Mouse (Mus musculus) brown adipose tissue, adult 24 weeks (tissue): Measurements from ENCODE around the gene Zfp668. TPM values are rescaled to one million over a fixed set of nuclear protein-coding genes. Genes with fewer than 3 reads are reported as not detected.
"Not testable (repeated sequence)": the region's sequence is repeated elsewhere in the genome, so short reads cannot be mapped to it uniquely, and the experiment has no call there.

Experiments used
- H3K27ac ChIP-seq: fragments of 200-500 bp; replicated peaks from 2 replicates; pipeline ENCODE4 v1.5.1; 2012; ENCODE audit warnings: low read depth, mild to moderate bottlenecking, low read length
- H3K4me1 ChIP-seq: fragments of 200-500 bp; 2 replicates; pipeline ENCODE4 v1.6.1; 2012; ENCODE audit warnings: low read length, mixed read lengths; ENCODE audit not compliant: control insufficient read depth, insufficient read depth, insufficient read length
- H3K4me3 ChIP-seq: fragments of 200-500 bp; 2 replicates; pipeline ENCODE4 v1.5.1; 2012; ENCODE audit warnings: low read depth, mild to moderate bottlenecking, low read length, moderate library complexity; ENCODE audit not compliant: insufficient read depth
- polyA plus RNA-seq: library from polyadenylated mRNA; stranded (reverse); fragments of >200 nt; gene quantifications from 2 replicates; pipeline ENCODE4 v1.2.4, GENCODE M21; 2012; ENCODE audit not compliant: missing spikeins, insufficient read depth, insufficient read length

Gene Zfp668
- polyA plus RNA-seq, 1 experiment: 1.4 TPM

DNA sequence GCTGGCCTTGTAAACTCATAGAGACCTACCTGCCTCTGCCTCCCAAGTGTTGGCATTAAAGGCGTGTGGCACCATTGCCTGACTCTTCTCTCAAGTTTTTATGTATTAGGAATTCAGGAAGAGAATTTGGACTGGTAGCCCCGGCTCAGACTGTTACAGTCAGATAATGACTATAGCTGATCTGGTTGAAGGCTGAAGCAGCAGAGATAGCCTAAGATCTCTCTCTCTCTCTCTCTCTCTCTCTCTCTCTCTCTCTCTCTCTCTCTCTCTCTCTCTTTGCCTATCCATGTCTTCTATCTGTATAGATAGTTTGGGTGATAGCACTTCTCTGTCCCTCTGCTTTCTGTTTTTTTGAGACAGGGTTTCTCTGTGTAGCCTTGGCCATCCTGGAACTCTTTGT lies 25.1 kb upstream of the Zfp668 start:
- H3K27ac ChIP-seq: no peak overlapping the region
- H3K4me1 ChIP-seq: no peaks in the 10 kb centered on the region
- no peak overlapping the region for H3K4me3 ChIP-seq

DNA sequence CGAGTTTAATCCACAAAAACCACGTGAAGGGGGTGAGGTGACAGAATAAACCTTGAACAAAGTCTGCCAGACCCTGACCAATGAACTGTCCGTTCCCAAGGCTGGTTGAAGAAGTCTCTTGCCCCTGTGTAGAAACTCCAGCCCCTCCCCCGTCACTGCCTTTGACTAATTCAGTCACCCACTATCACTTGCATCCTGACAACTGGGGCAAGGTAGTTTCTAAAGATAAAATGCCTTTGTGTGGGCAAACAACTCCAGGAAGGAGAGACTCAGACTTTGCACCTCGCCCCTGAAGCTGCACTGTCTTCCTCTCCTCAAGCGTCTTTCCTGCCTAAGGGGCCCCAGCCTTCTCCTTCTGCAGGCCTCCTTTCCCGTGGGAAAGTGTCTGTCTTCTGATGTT lies 23.4 kb upstream of the Zfp668 start:
- Histone ChIP-seq H3K4me3 (no peak overlapping the region), H3K4me1 (no peaks in the 10 kb centered on the region), H3K27ac (no peak overlapping the region)

DNA sequence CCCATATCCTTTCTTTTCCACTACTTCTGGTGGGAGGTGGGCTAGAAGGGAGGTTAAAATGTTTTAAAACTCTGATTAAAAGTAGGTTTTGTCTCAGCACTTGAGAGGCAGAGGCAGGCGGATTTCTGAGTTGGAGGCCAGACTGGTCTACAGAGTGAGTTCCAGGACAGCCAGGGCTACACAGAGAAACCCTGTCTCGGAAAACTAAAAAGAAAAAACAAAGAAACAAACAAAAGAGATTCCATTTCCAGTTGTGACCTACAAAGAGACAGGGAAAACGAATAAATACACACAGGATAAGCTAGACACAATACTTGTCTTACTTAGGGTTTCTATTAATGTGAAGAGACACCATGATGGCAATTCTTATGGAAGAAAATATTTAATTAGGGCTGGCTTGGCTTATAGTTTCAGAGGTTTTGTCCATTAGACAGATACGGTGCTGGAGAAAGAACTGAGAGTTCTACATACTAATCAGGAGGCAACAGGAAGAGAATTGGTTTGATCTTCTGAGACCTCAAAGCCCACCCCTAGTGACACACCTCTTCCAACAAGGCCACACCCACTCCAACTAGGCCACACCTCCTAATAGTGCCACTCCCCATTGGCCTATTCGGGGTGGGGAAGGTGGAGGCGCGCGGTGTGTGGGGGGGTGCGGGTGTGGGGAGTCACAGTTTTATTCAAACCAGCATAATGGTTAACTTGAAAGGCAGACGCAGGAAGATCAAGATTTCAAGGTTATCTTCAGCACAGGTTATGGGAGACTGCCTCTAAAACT lies 21.7 kb upstream of the Zfp668 start:
- Histone ChIP-seq H3K27ac (no peak overlapping the region), H3K4me3 (no peak overlapping the region), H3K4me1 (0 out of 2 replicates have a peak, but pooled peaks cover 3% of the 10 kb centered on the region)

DNA sequence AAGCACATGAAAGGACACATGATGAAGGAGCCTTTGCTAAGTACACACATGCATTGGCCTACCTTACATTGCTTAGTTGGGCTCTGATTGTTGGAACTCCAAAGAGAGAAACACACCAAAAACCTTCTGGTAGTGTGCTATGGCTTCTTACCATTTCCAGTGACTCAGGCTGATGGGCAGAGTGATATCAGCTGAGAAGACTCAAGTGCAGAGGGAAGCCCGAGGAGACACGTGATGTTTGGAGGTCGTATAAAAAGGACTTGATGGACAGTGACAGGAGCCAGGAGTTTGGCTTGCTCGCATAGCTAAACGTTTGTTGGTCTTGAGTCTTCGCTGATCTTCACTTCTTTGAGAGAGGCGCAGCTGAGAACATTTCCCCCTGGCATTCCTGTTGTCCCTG lies 20.9 kb upstream of the Zfp668 start:
- H3K4me1 ChIP-seq: 0 out of 2 replicates have a peak, but pooled peaks cover 3% of the 10 kb centered on the region
- H3K27ac ChIP-seq: no peak overlapping the region
- no peak overlapping the region for H3K4me3 ChIP-seq

DNA sequence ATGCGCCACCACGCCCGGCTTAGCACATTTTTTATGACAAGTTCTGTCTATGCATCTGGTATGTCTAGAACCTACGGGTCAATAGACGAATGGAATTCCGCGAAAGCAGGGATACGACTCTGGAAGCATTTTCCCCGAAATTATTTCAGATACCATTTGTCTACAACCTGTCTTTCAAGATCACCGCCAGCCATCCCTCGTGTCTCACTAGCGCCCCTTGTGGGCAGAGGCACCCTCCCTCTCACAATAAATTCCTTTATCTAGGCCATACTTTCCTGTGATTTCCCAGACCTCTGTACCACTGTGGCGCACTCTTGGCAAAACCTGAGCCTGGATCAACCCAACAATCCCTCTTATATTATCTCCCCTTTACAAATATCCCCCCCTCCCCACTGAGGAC lies 19.8 kb upstream of the Zfp668 start:
- Histone ChIP-seq H3K4me1 (0 out of 2 replicates have a peak, but pooled peaks cover 3% of the 10 kb centered on the region), H3K27ac (no peak overlapping the region), H3K4me3 (no peak overlapping the region)

DNA sequence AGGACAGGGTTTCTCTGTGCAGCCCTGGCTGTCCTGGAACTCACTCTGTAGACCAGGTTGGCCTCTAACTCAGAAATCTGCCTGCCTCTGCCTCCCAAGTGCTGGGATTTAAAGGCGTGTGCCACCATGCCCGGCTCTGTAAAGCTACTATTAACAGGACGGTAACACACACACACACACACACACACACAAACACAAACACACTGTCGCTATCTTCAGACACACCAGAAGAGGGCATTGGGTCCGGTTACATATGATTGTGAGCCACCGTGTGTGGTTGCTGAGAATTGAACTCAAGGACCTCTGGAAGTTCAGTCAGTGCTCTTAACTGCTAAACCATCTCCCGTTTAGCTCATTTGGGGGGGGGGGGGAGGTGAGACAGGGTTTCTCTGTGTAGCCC lies 19.3 kb upstream of the Zfp668 start:
- Histone ChIP-seq H3K27ac (0 out of 2 replicates have a peak overlapping the region, but pooled peaks have one; percentile 18), H3K4me3 (peak overlapping the region; percentile 8; the same call in 1 of the 2 replicates)
- not testable (repeated sequence) for H3K4me1 ChIP-seq

DNA sequence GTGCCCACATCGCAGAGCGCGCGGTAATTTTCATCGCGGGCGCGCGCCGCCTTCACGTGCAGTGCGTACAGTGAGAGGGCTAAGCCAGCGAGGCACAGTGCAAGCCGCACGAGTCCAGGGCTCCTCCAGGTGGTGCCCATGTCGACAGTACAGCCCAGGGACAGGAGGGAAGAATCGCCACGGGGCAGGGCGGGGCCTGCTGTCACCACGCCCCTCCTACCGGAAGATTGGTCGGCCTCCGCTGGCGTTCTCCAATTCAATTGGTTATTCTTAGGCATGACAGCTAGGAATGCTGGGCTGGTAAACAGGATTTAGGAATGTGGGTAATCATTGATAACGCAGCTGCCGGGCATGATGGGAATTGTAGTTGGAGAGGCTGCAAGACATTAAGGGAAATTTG lies 18.8 kb upstream of the Zfp668 start, which contains the start of the genes Gm21974 and Vkorc1:
Gm21974 (minus strand) TSS at position 13 of the 400 bp plus-strand sequence.
Vkorc1 (minus strand) TSS at position 176 of the 400 bp plus-strand sequence.
- peak within 1 kb of the TSS; percentile 65 for H3K4me3 ChIP-seq
- H3K4me1 ChIP-seq: 0 out of 2 replicates have a peak, but pooled peaks cover 3% of the 10 kb centered on the region
- H3K27ac ChIP-seq: 0 out of 2 replicates have a peak within 1 kb of the TSS, but pooled peaks have one; percentile 18

DNA sequence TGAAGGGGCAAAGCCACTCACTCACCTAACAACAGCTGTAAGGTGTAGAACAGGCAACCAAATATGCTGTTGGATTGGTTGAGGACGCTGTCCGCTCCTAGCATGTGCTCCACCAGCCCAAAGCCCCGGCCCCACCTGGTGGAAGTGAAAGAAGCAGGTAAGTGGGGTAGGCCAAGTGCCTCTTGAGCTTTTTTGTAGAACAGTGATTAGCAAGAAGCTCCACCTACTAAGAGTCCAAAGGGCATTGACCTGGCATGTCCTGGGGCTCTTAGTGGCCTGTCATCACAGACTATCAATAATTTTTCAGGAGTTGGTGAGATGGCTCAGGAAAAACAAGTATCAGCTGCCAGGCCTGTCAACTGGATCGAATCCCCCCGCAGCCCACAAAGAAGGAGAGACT lies 17.9 kb upstream of the Zfp668 start:
- H3K4me3 ChIP-seq: peak overlapping the region; percentile 65
- 0 out of 2 replicates have a peak, but pooled peaks cover 3% of the 10 kb centered on the region for H3K4me1 ChIP-seq
- H3K27ac ChIP-seq: no peak overlapping the region

DNA sequence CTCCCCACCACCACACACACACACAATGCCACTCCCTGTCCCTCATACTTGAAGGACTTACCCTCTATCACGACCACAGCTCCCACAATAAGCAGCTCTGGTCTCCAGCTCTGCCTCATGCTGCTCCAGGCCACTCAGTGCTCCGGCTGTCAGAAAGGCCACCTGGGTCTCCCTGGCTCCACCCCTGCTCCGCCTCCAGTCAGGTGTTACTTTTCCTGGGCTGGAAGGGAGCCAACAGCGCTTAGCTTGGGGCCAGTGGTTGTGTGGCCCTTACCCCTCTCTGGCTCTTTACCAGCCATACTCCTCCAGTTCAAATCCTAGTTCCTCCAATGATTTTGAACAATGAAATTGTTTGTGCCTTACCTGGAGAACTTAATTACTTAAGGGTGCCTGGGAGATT lies 14.2 kb upstream of the Zfp668 start, which contains the start of gene Prss53:
Prss53 (minus strand) TSS at position 173 of the 400 bp plus-strand sequence.
- Histone ChIP-seq H3K4me3 (no peak within 1 kb of the TSS), H3K4me1 (0 out of 2 replicates have a peak, but pooled peaks cover 3% of the 10 kb centered on the region), H3K27ac (no peak within 1 kb of the TSS)

DNA sequence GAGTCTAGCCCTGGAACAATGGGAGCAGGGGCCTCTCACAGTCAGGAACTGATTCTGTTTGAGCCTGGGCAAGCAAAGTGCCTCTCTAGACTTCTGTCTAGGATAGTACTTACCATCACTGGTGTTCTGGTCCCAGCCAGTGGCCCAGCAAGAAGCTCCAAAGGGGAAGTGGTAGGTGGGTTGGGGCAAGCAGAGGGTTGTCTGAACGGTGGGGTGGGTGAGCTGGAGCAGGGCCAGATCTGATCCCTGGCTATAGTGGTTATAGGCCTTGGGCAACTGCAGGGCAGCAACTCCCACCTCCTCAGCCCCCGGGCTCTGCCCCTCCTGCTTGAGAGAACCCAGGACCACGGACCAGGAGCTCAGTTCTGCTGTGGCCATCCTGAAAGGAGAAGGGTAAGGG lies 12.2 kb upstream of the Zfp668 start:
- Histone ChIP-seq H3K27ac (no peak overlapping the region), H3K4me3 (no peak overlapping the region), H3K4me1 (no peaks in the 10 kb centered on the region)

DNA sequence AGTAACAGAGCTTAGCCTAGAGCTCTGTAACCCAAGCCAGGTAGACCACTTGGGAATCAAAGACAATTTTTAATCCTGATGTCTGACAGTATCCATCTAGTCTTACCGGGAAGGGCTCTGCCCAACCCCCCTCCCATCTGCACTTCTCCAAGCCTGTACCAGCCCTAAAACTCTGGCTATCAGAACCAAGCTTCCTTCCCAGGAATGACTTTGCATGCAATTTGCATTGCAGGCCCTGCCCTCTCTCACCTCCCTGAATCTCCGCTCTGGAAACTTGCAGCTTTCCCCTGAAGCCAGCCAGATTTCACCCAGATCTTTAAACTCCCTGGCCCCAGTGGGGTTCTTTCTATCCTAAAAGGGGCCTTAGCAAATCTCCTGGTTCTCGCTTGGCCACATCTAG lies 11.2 kb upstream of the Zfp668 start:
- Histone ChIP-seq H3K4me3 (no peak overlapping the region), H3K4me1 (no peaks in the 10 kb centered on the region), H3K27ac (no peak overlapping the region)

DNA sequence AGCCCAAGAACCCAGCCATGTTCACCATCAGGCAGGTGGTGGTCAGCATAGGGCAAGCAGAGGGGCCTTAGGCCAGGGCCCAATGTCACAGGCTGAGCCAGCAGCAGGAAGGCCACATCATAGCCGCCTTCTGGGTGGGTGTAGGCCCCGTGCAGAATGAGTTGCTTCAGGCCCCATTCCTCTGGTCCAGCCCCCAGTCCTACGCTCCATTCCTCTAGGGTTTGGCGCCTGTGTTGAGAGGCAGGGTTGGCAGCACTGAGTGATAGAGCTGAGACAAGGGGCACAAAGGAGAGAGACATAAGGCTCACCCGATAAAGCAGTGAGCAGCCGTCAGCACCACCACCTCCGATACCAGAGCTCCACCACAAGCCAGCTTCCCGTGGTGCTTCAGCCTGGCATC lies 10.6 kb upstream of the Zfp668 start:
- no peak overlapping the region for H3K27ac ChIP-seq
- H3K4me3 ChIP-seq: no peak overlapping the region
- no peaks in the 10 kb centered on the region for H3K4me1 ChIP-seq

DNA sequence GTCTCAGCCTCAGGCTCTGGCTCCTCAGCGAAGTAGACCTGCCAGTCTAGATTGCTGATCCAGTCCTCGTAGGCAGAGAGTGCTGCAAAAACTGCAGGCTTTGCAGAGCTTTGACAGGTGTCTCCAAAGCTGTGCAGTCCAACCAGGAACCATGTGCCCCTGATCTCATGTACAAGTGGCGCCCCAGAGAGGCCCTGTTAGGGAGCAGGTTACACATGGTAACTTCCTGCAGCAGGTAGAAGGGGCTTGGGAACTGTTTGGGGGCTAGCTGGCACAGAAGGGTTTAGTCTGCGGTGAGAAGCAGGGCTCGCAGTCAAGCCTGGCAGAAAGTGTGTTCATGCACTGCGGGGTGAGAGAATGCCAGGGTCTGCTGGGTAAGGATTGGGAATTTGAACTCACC lies 9.9 kb upstream of the Zfp668 start:
- H3K4me3 ChIP-seq: no peak overlapping the region
- no peak overlapping the region for H3K27ac ChIP-seq
- no peaks in the 10 kb centered on the region for H3K4me1 ChIP-seq

DNA sequence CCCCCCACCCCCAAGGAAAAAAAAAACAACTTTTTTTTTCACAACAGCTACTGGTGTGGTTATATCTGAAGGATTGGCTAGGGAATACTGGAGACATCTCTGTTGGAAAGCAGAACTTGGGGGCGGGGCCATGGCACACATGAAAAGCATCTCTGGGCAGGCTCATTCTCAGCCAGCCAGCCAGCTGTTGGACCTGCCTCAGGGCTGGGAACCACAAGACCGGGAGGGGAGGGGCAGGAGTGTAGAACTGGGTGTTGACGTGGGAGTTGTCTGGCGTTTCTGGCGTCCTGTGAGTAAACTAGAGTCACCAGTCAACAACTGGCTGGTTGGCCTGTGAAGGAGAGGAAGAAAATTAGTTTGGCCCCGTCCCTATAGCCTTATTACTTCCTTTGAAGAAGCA lies 9.3 kb upstream of the Zfp668 start:
- Histone ChIP-seq H3K27ac (no peak overlapping the region), H3K4me1 (no peaks in the 10 kb centered on the region)

DNA sequence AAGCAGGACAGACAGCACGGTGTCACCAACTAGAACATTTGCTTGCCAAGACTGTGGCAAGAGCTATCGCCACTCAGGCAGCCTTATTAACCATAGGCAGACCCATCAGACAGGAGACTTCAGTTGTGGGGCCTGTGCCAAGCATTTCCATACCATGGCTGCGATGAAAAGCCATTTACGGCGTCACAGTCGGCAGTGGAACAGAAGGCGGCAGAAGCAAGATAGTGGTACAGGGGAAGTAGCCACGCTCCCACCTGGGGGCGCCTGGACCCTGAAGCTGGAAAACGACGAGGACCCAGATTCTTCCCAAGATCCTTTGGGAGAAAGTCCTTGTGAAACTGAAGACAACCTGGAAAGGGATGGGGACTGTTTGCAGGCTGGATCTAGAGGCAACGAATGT lies 3.8 kb upstream of the Zfp668 start:
- Histone ChIP-seq H3K27ac (no peak overlapping the region), H3K4me1 (no peaks in the 10 kb centered on the region), H3K4me3 (no peak overlapping the region)

More for the DNA sequence above, 9.3 kb upstream of the Zfp668 start:
- no peak overlapping the region for H3K4me3 ChIP-seq

DNA sequence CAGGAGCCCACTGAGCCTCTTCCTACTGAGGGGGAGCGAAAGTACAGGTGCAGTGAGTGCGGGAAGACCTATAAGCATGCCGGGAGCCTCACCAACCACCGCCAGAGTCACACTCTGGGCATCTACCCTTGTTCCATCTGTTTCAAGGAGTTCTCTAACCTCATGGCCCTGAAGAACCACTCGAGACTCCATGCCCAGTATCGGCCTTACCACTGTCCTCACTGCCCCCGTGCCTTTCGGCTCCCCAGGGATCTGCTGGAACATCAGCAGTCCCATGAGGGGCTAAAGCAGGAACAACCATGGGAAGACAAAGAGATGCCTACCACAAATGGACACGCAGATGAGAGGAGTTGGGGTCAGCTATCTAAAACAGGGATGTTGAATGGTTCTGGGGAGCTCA lies 2.7 kb upstream of the Zfp668 start:
- H3K27ac ChIP-seq: no peak overlapping the region
- no peak overlapping the region for H3K4me3 ChIP-seq
- no peaks in the 10 kb centered on the region; the same call in 1 of the 2 replicates for H3K4me1 ChIP-seq
